Mouse (Mus musculus) neural tube, embryonic 12.5 days (tissue): ENCODE measurements around the gene Hist1h4f. TPM values are rescaled to one million over a fixed set of nuclear protein-coding genes. Genes with fewer than 3 reads are reported as not detected.

Source experiments
- ATAC-seq: fragments of 200-750 bp; cut with Nextera tagmentation; 2 replicates; pipeline ENCODE4 v1.8.0; 2017; ENCODE audit warnings: low read depth, mild to moderate bottlenecking, moderate TSS enrichment, moderate library complexity; ENCODE audit not compliant: low FRiP score
- H3K27ac ChIP-seq: fragments of 300-500 bp; sonication (generic); 2 replicates; pipeline ENCODE4 v1.5.1; 2016
- H3K27me3 ChIP-seq: fragments of 300-500 bp; sonication (generic); replicated peaks from 2 replicates; pipeline ENCODE4 v1.6.1; 2016; ENCODE audit warnings: mild to moderate bottlenecking
- H3K36me3 ChIP-seq: fragments of 300-500 bp; sonication (generic); 2 replicates; pipeline ENCODE4 v1.6.1; 2016; ENCODE audit warnings: mild to moderate bottlenecking
- H3K4me1 ChIP-seq: fragments of 300-500 bp; sonication (generic); 2 replicates; pipeline ENCODE4 v1.6.1; 2016
- H3K4me2 ChIP-seq: fragments of 300-500 bp; sonication (generic); replicated peaks from 2 replicates; pipeline ENCODE4 v1.6.1; 2016; ENCODE audit warnings: mild to moderate bottlenecking
- H3K4me3 ChIP-seq: fragments of 300-500 bp; sonication (generic); 2 replicates; pipeline ENCODE4 v1.5.1; 2016
- H3K9ac ChIP-seq: fragments of 300-500 bp; sonication (generic); 2 replicates; pipeline ENCODE4 v1.6.1; 2016; ENCODE audit warnings: mild to moderate bottlenecking
- H3K9me3 ChIP-seq: fragments of 300-500 bp; sonication (generic); 2 replicates; pipeline ENCODE4 v1.6.1; 2016; ENCODE audit warnings: mild to moderate bottlenecking
- WGBS: fragments of 180-500 bp; shearing (Covaris S2); methylation state at CpG from one replicate; pipeline ENCODE4 v1.1.7; 2016; 5-methylcytosine and 5-hydroxymethylcytosine counted together
- microRNA-seq: library from miRNA; unstranded; fragments of <30 nt; microRNA quantifications from one replicate; pipeline ENCODE4, GENCODE M21; 2017
- polyA plus RNA-seq: library from polyadenylated mRNA; unstranded; fragments of >200 nt; fragmentation: Nextera tagmentation; extraction: Ambion mirVana; gene quantifications from 2 replicates; pipeline ENCODE4 v1.2.1, GENCODE M21; 2016

Hist1h4f gene
- polyA plus RNA-seq, 1 experiment from 2014 or later = 0.79 TPM

GRCm38 (mm10) chr13:23510127-23510526 is 41.3 kb downstream of the Hist1h4f start:
- no peak for ATAC-seq
- Histone ChIP-seq H3K27me3 (no peaks in the 10 kb centered on the region), H3K9ac (no peak overlapping the region), H3K9me3 (no peaks in the 10 kb centered on the region), H3K4me3 (no peak overlapping the region), H3K27ac (no peak overlapping the region), H3K4me1 (peaks cover 9% of the 10 kb centered on the region), H3K4me2 (no peak overlapping the region), H3K36me3 (no peaks in the 10 kb centered on the region)
- 50% methylated on average over 1 of the region's 1 CpGs for WGBS

GRCm38 (mm10) chr13:23506819-23507515 is 44.5 kb downstream of the Hist1h4f start:
- Histone ChIP-seq H3K27ac (no peak overlapping the region), H3K9ac (no peak overlapping the region), H3K27me3 (no peaks in the 10 kb centered on the region), H3K9me3 (no peaks in the 10 kb centered on the region), H3K36me3 (no peaks in the 10 kb centered on the region), H3K4me2 (peak overlapping the region; percentile 54), H3K4me3 (no peak overlapping the region), H3K4me1 (peaks cover 9% of the 10 kb centered on the region)
- ATAC-seq = no peak
- 11% methylated on average over 14 of the region's 14 CpGs for WGBS

GRCm38 (mm10) chr13:23506351-23506750 is 45.1 kb downstream of the Hist1h4f start:
- Histone ChIP-seq H3K4me1 (peaks cover 9% of the 10 kb centered on the region), H3K9ac (no peak overlapping the region), H3K4me2 (peak overlapping the region; percentile 54), H3K4me3 (no peak overlapping the region), H3K27ac (no peak overlapping the region), H3K27me3 (no peaks in the 10 kb centered on the region), H3K36me3 (no peaks in the 10 kb centered on the region), H3K9me3 (no peaks in the 10 kb centered on the region)
- WGBS = 2% methylated on average over 13 of the region's 13 CpGs
- no peak for ATAC-seq

GRCm38 (mm10) chr13:23505662-23506345 is 45.6 kb downstream of the Hist1h4f start:
- Histone ChIP-seq H3K27ac (no peak overlapping the region), H3K9me3 (no peaks in the 10 kb centered on the region), H3K27me3 (no peaks in the 10 kb centered on the region), H3K4me3 (0 out of 2 replicates have a peak overlapping the region, but pooled peaks have one; percentile 18), H3K4me1 (peaks cover 9% of the 10 kb centered on the region), H3K9ac (peak overlapping the region; percentile 13; the same call in 1 of the 2 replicates), H3K36me3 (no peaks in the 10 kb centered on the region), H3K4me2 (peak overlapping the region; percentile 54)
- peak; percentile 48; the same call in 1 of the 2 replicates for ATAC-seq
- WGBS = 3% methylated on average over 14 of the region's 14 CpGs

GRCm38 (mm10) chr13:23503797-23504196 is 47.7 kb downstream of the Hist1h4f start:
- H3K36me3 ChIP-seq = no peaks in the 10 kb centered on the region
- H3K4me2 ChIP-seq = no peak overlapping the region; the same call in 1 of the 2 replicates
- no peaks in the 10 kb centered on the region for H3K9me3 ChIP-seq
- 1% methylated on average over 9 of the region's 9 CpGs for WGBS
- peaks cover 9% of the 10 kb centered on the region for H3K4me1 ChIP-seq
- peaks cover 2% of the 10 kb centered on the region; the same call in 1 of the 2 replicates for H3K27me3 ChIP-seq
- H3K9ac ChIP-seq = no peak overlapping the region
- ATAC-seq = no peak
- H3K4me3 ChIP-seq = no peak overlapping the region
- no peak overlapping the region for H3K27ac ChIP-seq

- no peak for ATAC-seq
- Histone ChIP-seq H3K36me3 (no peaks in the 10 kb centered on the region), H3K9ac (no peak overlapping the region), H3K4me2 (no peak overlapping the region), H3K27ac (no peak overlapping the region), H3K27me3 (peaks cover 4% of the 10 kb centered on the region; the same call in 1 of the 2 replicates), H3K9me3 (no peaks in the 10 kb centered on the region), H3K4me3 (no peak overlapping the region), H3K4me1 (peaks cover 16% of the 10 kb centered on the region)
- WGBS = 40% methylated on average over 4 of the region's 4 CpGs
Measured at GRCm38 (mm10) chr13:23502916-23503315, 48.5 kb downstream of the Hist1h4f start.

- 34% methylated on average over 9 of the region's 9 CpGs for WGBS
- no peak overlapping the region for H3K4me3 ChIP-seq
- no peak for ATAC-seq
Measured at GRCm38 (mm10) chr13:23502031-23502567, 49.3 kb downstream of the Hist1h4f start.

GRCm38 (mm10) chr13:23501511-23501910 is 49.9 kb downstream of the Hist1h4f start:
- peaks cover 16% of the 10 kb centered on the region for H3K4me1 ChIP-seq
- peak overlapping the region; percentile 40 for H3K4me2 ChIP-seq
- no peak for ATAC-seq
- H3K9ac ChIP-seq = no peak overlapping the region
- no peaks in the 10 kb centered on the region for H3K9me3 ChIP-seq
- H3K27ac ChIP-seq = no peak overlapping the region
- 25% methylated on average over 5 of the region's 5 CpGs for WGBS
- no peak overlapping the region for H3K4me3 ChIP-seq
- H3K36me3 ChIP-seq = no peaks in the 10 kb centered on the region
- H3K27me3 ChIP-seq = peaks cover 4% of the 10 kb centered on the region; the same call in 1 of the 2 replicates

More at GRCm38 (mm10) chr13:23502031-23502567, 49.3 kb downstream of the Hist1h4f start:
- Histone ChIP-seq H3K27ac (no peak overlapping the region), H3K9me3 (no peaks in the 10 kb centered on the region), H3K4me2 (0 out of 2 replicates have a peak overlapping the region, but pooled peaks have one; percentile 40), H3K4me1 (peaks cover 16% of the 10 kb centered on the region), H3K36me3 (no peaks in the 10 kb centered on the region), H3K27me3 (peaks cover 4% of the 10 kb centered on the region; the same call in 1 of the 2 replicates), H3K9ac (no peak overlapping the region)

Small RNA genes within 50 kb of the gene (microRNA-seq; reads per million reads assigned to microRNA genes)
- not detected for gene Gm44297
- gene Gm44359 = not detected
- not detected for gene Gm44394
- gene n-TStga1 = not detected

Other genes starting within 250 kb of the Hist1h4f start
- gene Zfp322a, start 182.4 kb downstream of the Hist1h4f start, polyA plus RNA-seq = 51.9 and 57.7 TPM in 2 replicates
- gene Abt1, start 127.8 kb downstream of the Hist1h4f start, polyA plus RNA-seq = 11.4 TPM in 2 replicates
- gene Btn1a1, start 85.7 kb downstream of the Hist1h4f start, polyA plus RNA-seq = not detected in 2 replicates
- 0.23 and 0.31 TPM in 2 replicates for gene Btn2a2, start 62.8 kb downstream of the Hist1h4f start, polyA plus RNA-seq
- gene Hist1h4h, start 20.6 kb downstream of the Hist1h4f start, polyA plus RNA-seq = 4.6 and 6.6 TPM in 2 replicates
- gene Hist1h2af, start 17.7 kb downstream of the Hist1h4f start, polyA plus RNA-seq = 2.7 and 5.6 TPM in 2 replicates
- gene Hist1h3g, start 16.2 kb downstream of the Hist1h4f start, polyA plus RNA-seq = 3.0 and 5.4 TPM in 2 replicates
- 0.63 TPM in 2 replicates for gene Hist1h2bh, start 8.3 kb downstream of the Hist1h4f start, polyA plus RNA-seq
- gene Hist1h3f, start 7.6 kb downstream of the Hist1h4f start, polyA plus RNA-seq = 0.60 and 0.63 TPM in 2 replicates
- gene Hist1h1d, start 1.6 kb upstream of the Hist1h4f start, polyA plus RNA-seq = 0.30 and 0.37 TPM in 2 replicates
- 5.1 and 7.4 TPM in 2 replicates for gene Hist1h3e, start 10.7 kb upstream of the Hist1h4f start, polyA plus RNA-seq
- 52.5 and 96.7 TPM in 2 replicates for gene Hist1h2ae, start 19.6 kb upstream of the Hist1h4f start, polyA plus RNA-seq
- gene Hist1h2bg, start 19.7 kb upstream of the Hist1h4f start, polyA plus RNA-seq = 8.8 and 11.8 TPM in 2 replicates
- gene Hist1h2bf, start 22.5 kb upstream of the Hist1h4f start, polyA plus RNA-seq = 3.4 and 6.6 TPM in 2 replicates
- gene Hist1h2ad, start 22.7 kb upstream of the Hist1h4f start, polyA plus RNA-seq = 0.86 and 2.8 TPM in 2 replicates
- gene Hist1h3d, start 24.1 kb upstream of the Hist1h4f start, polyA plus RNA-seq = 3.8 and 4.9 TPM in 2 replicates
- 65.8 and 97.5 TPM in 2 replicates for gene Hist1h4d, start 29.9 kb upstream of the Hist1h4f start, polyA plus RNA-seq
- 1.9 and 2.1 TPM in 2 replicates for gene Hist1h2be, start 69.5 kb upstream of the Hist1h4f start, polyA plus RNA-seq
- 12.8 and 20.3 TPM in 2 replicates for gene Hist1h1e, start 70.9 kb upstream of the Hist1h4f start, polyA plus RNA-seq
- 0.66 and 0.74 TPM in 2 replicates for gene Hist1h2ac, start 132.3 kb upstream of the Hist1h4f start, polyA plus RNA-seq
- 28.0 and 29.4 TPM in 2 replicates for gene Hist1h2bc, start 132.6 kb upstream of the Hist1h4f start, polyA plus RNA-seq
- 0.23 TPM in 1 of 2 replicates, not detected in the other for gene Hist1h1t, start 144.2 kb upstream of the Hist1h4f start, polyA plus RNA-seq
- 5.1 and 7.8 TPM in 2 replicates for gene Hist1h4c, start 146.8 kb upstream of the Hist1h4f start, polyA plus RNA-seq
- 3.9 TPM in 2 replicates for gene Hfe, start 159.2 kb upstream of the Hist1h4f start, polyA plus RNA-seq
- gene Hist1h1c, start 187.2 kb upstream of the Hist1h4f start, polyA plus RNA-seq = 13.3 and 13.6 TPM in 2 replicates
- gene Hist1h3c, start 194.0 kb upstream of the Hist1h4f start, polyA plus RNA-seq = 6.8 and 7.4 TPM in 2 replicates
- gene Hist1h2bb, start 195.1 kb upstream of the Hist1h4f start, polyA plus RNA-seq = 1.3 and 1.7 TPM in 2 replicates
- gene Hist1h2ab, start 199.5 kb upstream of the Hist1h4f start, polyA plus RNA-seq = 28.5 and 44.2 TPM in 2 replicates
- gene Hist1h3b, start 200.6 kb upstream of the Hist1h4f start, polyA plus RNA-seq = 5.8 and 10.0 TPM in 2 replicates
- gene Hist1h4b, start 205.4 kb upstream of the Hist1h4f start, polyA plus RNA-seq = 4.5 and 6.1 TPM in 2 replicates
- 1.0 TPM in 1 of 2 replicates, not detected in the other for gene Hist1h4a, start 209.6 kb upstream of the Hist1h4f start, polyA plus RNA-seq
- 3.5 and 3.6 TPM in 2 replicates for gene Hist1h3a, start 210.7 kb upstream of the Hist1h4f start, polyA plus RNA-seq
- gene Hist1h1a, start 212.0 kb upstream of the Hist1h4f start, polyA plus RNA-seq = 1.5 and 3.0 TPM in 2 replicates
- gene Trim38, start 218.3 kb upstream of the Hist1h4f start, polyA plus RNA-seq = not detected in 2 replicates